Mouse (Mus musculus) heart, embryonic 12.5 days (tissue): ENCODE measurements around the gene Fam118b. TPM values are rescaled to one million over a fixed set of nuclear protein-coding genes. Genes with fewer than 3 reads are reported as not detected.
A peak's percentile ranks its signal among the peaks of the same experiment; 100 is the strongest.

Experiments
- ATAC-seq: fragments of 200-750 bp; cut with Nextera tagmentation; 2 replicates; pipeline ENCODE4 v1.8.0; 2017; ENCODE audit warnings: moderate TSS enrichment, moderate library complexity; ENCODE audit not compliant: insufficient number of reproducible peaks, low FRiP score
- H3K27ac ChIP-seq: fragments of 300-500 bp; sonication (generic); 2 replicates; pipeline ENCODE4 v1.5.1; 2016; ENCODE audit warnings: mild to moderate bottlenecking, moderate library complexity; ENCODE audit not compliant: poor library complexity, severe bottlenecking
- H3K27me3 ChIP-seq: fragments of 300-500 bp; sonication (generic); replicated peaks from 2 replicates; pipeline ENCODE4 v1.6.1; 2016; ENCODE audit warnings: mild to moderate bottlenecking, moderate library complexity
- H3K36me3 ChIP-seq: fragments of 300-500 bp; sonication (generic); 2 replicates; pipeline ENCODE4 v1.6.1; 2016; ENCODE audit warnings: mild to moderate bottlenecking, moderate library complexity
- H3K4me1 ChIP-seq: fragments of 300-500 bp; sonication (generic); replicated peaks from 2 replicates; pipeline ENCODE4 v1.6.1; 2016; ENCODE audit warnings: mild to moderate bottlenecking
- H3K4me2 ChIP-seq: fragments of 300-500 bp; sonication (generic); 2 replicates; pipeline ENCODE4 v1.6.1; 2016; ENCODE audit warnings: mild to moderate bottlenecking, moderate library complexity
- H3K4me3 ChIP-seq: fragments of 300-500 bp; sonication (generic); 2 replicates; pipeline ENCODE4 v1.5.1; 2016; ENCODE audit warnings: mild to moderate bottlenecking
- H3K9ac ChIP-seq: fragments of 300-500 bp; sonication (generic); 2 replicates; pipeline ENCODE4 v1.6.1; 2016; ENCODE audit warnings: mild to moderate bottlenecking, moderate library complexity
- H3K9me3 ChIP-seq: fragments of 300-500 bp; sonication (generic); replicated peaks from 2 replicates; pipeline ENCODE4 v1.6.1; 2016; ENCODE audit warnings: mild to moderate bottlenecking, moderate library complexity
- WGBS: fragments of 180-500 bp; shearing (Covaris S2); methylation state at CpG from one replicate; pipeline ENCODE4 v1.1.7; 2016; 5-methylcytosine and 5-hydroxymethylcytosine counted together
- polyA plus RNA-seq: library from polyadenylated mRNA; unstranded; fragments of >200 nt; fragmentation: Nextera tagmentation; extraction: Ambion mirVana; gene quantifications from 2 replicates; pipeline ENCODE4 v1.2.1, GENCODE M21; 2016

Gene Fam118b
- polyA plus RNA-seq, 1 experiment from 2014 or later, result 26.6 TPM

GRCm38 (mm10) chr9:35223466-35223865, 44.1 kb downstream of the Fam118b start:
- Histone ChIP-seq H3K9ac (no peak overlapping the region), H3K27me3 (no peaks in the 10 kb centered on the region), H3K4me2 (no peak overlapping the region), H3K36me3 (peaks cover 52% of the 10 kb centered on the region), H3K4me3 (no peak overlapping the region), H3K9me3 (no peaks in the 10 kb centered on the region), H3K4me1 (no peaks in the 10 kb centered on the region), H3K27ac (no peak overlapping the region)
- ATAC-seq, result no peak
- WGBS, result 89% methylated on average over 3 of the region's 3 CpGs

- Histone ChIP-seq H3K9me3 (no peaks in the 10 kb centered on the region), H3K27me3 (no peaks in the 10 kb centered on the region), H3K4me2 (no peak overlapping the region), H3K4me3 (no peak overlapping the region), H3K36me3 (peaks cover 87% of the 10 kb centered on the region), H3K27ac (no peak overlapping the region), H3K4me1 (no peaks in the 10 kb centered on the region), H3K9ac (no peak overlapping the region)
- ATAC-seq, result no peak
- WGBS, result 80% methylated on average over 1 of the region's 1 CpGs
Measured at GRCm38 (mm10) chr9:35217963-35218362, 49.6 kb downstream of the Fam118b start.

- Histone ChIP-seq H3K9ac (peak overlapping the region; percentile 84), H3K27ac (0 out of 2 replicates have a peak overlapping the region, but pooled peaks have one; percentile 14), H3K4me1 (peaks cover 20% of the 10 kb centered on the region), H3K27me3 (no peaks in the 10 kb centered on the region), H3K4me2 (peak overlapping the region; percentile 70), H3K4me3 (peak overlapping the region; percentile 68), H3K9me3 (no peaks in the 10 kb centered on the region), H3K36me3 (peaks cover 65% of the 10 kb centered on the region)
- WGBS, result 29% methylated on average over 26 of the region's 26 CpGs
- no peak for ATAC-seq
Measured at GRCm38 (mm10) chr9:35211573-35212511, 55.8 kb downstream of the Fam118b start.

- Histone ChIP-seq H3K27ac (peak within 1 kb of the TSS; percentile 98), H3K4me3 (peak within 1 kb of the TSS; percentile 68), H3K9ac (peak within 1 kb of the TSS; percentile 88), H3K4me2 (peak within 1 kb of the TSS; percentile 92), H3K4me1 (peaks cover 20% of the 10 kb centered on the region), H3K9me3 (no peaks in the 10 kb centered on the region), H3K36me3 (peaks cover 66% of the 10 kb centered on the region), H3K27me3 (no peaks in the 10 kb centered on the region)
- under 1% methylated on average over 71 of the region's 72 CpGs for WGBS
- ATAC-seq, result peak; percentile 100
Measured at GRCm38 (mm10) chr9:35210542-35211474, 56.8 kb downstream of the Fam118b start, which contains the start of gene Foxred1. Gene Foxred1, minus strand, starts transcription at chr9:35211055.

GRCm38 (mm10) chr9:35204421-35204820, 63.2 kb downstream of the Fam118b start:
- Histone ChIP-seq H3K27me3 (no peaks in the 10 kb centered on the region), H3K36me3 (peaks cover 52% of the 10 kb centered on the region), H3K4me2 (no peak overlapping the region), H3K27ac (no peak overlapping the region), H3K4me1 (peaks cover 22% of the 10 kb centered on the region), H3K9me3 (no peaks in the 10 kb centered on the region), H3K9ac (no peak overlapping the region), H3K4me3 (no peak overlapping the region)
- 79% methylated on average over 2 of the region's 2 CpGs for WGBS
- no peak for ATAC-seq

GRCm38 (mm10) chr9:35203536-35203935, 64.1 kb downstream of the Fam118b start:
- no peaks in the 10 kb centered on the region for H3K9me3 ChIP-seq
- peaks cover 19% of the 10 kb centered on the region for H3K4me1 ChIP-seq
- H3K4me2 ChIP-seq, result no peak overlapping the region
- H3K4me3 ChIP-seq, result no peak overlapping the region
- H3K27me3 ChIP-seq, result no peaks in the 10 kb centered on the region
- ATAC-seq, result no peak
- H3K9ac ChIP-seq, result no peak overlapping the region
- 34% methylated on average over 3 of the region's 3 CpGs for WGBS
- peaks cover 44% of the 10 kb centered on the region for H3K36me3 ChIP-seq
- H3K27ac ChIP-seq, result no peak overlapping the region

- H3K4me2 ChIP-seq, result peak overlapping the region; percentile 74
- peak overlapping the region; percentile 86 for H3K9ac ChIP-seq
- H3K36me3 ChIP-seq, result peaks cover 15% of the 10 kb centered on the region
- H3K4me3 ChIP-seq, result peak overlapping the region; percentile 80
- H3K9me3 ChIP-seq, result no peaks in the 10 kb centered on the region
- peaks cover 19% of the 10 kb centered on the region for H3K4me1 ChIP-seq
- no peak overlapping the region for H3K27ac ChIP-seq
- ATAC-seq, result no peak
- no peaks in the 10 kb centered on the region for H3K27me3 ChIP-seq
- 47% methylated on average over 9 of the region's 9 CpGs for WGBS
Measured at GRCm38 (mm10) chr9:35200529-35201060, 67.0 kb downstream of the Fam118b start.

GRCm38 (mm10) chr9:35199772-35200471, 67.7 kb downstream of the Fam118b start, which contains the start of the genes Srpr and Tirap:
Gene Srpr, plus strand, starts transcription at chr9:35200175.
Gene Tirap, minus strand, starts transcription at chr9:35200291.
- H3K36me3 ChIP-seq, result peaks cover 8% of the 10 kb centered on the region
- H3K4me3 ChIP-seq, result peak within 1 kb of the TSS; percentile 80
- no peak within 1 kb of the TSS for H3K27ac ChIP-seq
- no peaks in the 10 kb centered on the region for H3K9me3 ChIP-seq
- WGBS, result under 1% methylated on average over 43 of the region's 44 CpGs
- H3K4me1 ChIP-seq, result peaks cover 19% of the 10 kb centered on the region
- H3K27me3 ChIP-seq, result no peaks in the 10 kb centered on the region
- H3K4me2 ChIP-seq, result peak within 1 kb of the TSS; percentile 74
- H3K9ac ChIP-seq, result peak within 1 kb of the TSS; percentile 86
- peak; percentile 90 for ATAC-seq

- H3K9me3 ChIP-seq, result no peaks in the 10 kb centered on the region
- peak overlapping the region; percentile 80 for H3K4me3 ChIP-seq
- ATAC-seq, result peak; percentile 52; the same call in 1 of the 2 replicates
- peak overlapping the region; percentile 86 for H3K9ac ChIP-seq
- WGBS, result 24% methylated on average over 18 of the region's 18 CpGs
- H3K4me2 ChIP-seq, result peak overlapping the region; percentile 74
- no peak overlapping the region for H3K27ac ChIP-seq
- peaks cover 19% of the 10 kb centered on the region for H3K4me1 ChIP-seq
- no peaks in the 10 kb centered on the region for H3K27me3 ChIP-seq
- H3K36me3 ChIP-seq, result peaks cover under 1% of the 10 kb centered on the region; the same call in 1 of the 2 replicates
Measured at GRCm38 (mm10) chr9:35198945-35199771, 68.4 kb downstream of the Fam118b start.
